Mouse (Mus musculus) left cerebral cortex, postnatal 25 days (tissue): ENCODE measurements at regions not wholly inside any gene's neighbourhood (a gene's known extent, or its start where the extent isn't known, plus 50 kb on each side); places are given as distances from the start of the nearest gene placed in this dataset.

ENCODE experiments used
- DNase-seq, 2 experiments: peaks; one replicate each; pipeline ENCODE4 v3.0.0; 2022; ENCODE audit warnings: low spot score in 2 of 2, mixed read lengths in 1 of 2
- intact Hi-C: fragments of 180-260 bp; cut with DNase I; formaldehyde crosslinking; loops from one replicate; pipeline ENCODE4 v1.15.1; 2025

GRCm38 (mm10) chr3:38146663-38147062 is 338.0 kb downstream of the Ankrd50 start:
- no peak for DNase-seq
- intact Hi-C loops = no loop called here

GRCm38 (mm10) chr3:38145444-38145843 is 339.2 kb downstream of the Ankrd50 start:
- intact Hi-C loops = no loop called here
- DNase-seq = no peak

GRCm38 (mm10) chr3:38144650-38145049 is 340.0 kb downstream of the Ankrd50 start:
- intact Hi-C loops = no loop called here
- DNase-seq = no peak

DNA sequence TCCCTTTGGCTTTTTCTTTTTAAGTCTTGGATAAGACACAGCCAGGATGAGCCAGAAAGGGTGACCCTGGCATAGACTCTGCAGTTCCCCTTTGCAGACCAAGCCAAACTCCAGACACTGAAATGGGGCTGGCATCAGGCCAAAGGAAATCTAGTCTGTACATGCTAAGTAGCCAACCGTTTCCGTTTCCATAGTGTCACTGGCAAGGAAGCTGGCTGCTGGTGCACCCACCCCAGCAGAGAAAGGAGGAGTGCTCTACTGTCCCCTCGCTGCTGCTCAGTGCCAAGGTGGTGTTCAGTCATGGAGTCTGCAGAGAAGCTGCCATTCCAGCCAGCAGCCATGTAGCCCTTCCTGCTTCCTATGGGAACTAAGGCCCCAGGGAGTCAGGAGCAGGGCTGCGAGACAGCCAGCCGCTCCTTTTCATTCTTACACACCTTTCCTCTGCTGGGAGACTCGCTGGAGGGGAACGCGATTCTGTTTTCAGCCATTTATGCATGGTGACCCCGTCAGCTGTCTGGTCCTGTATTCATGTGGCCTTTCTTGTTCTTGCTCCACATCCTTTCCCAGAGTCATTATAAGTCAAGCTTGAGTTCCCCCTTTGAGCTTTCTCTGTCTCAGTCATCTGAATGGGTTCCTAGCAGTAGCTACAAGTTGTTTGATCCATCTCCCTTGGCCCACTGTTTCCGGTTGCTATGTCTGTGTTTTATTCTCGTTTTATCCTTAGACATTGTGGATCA is 341.3 kb downstream of the Ankrd50 start:
- DNase-seq = peak; percentile 71 to 76
- intact Hi-C loops = no loop called here

DNA sequence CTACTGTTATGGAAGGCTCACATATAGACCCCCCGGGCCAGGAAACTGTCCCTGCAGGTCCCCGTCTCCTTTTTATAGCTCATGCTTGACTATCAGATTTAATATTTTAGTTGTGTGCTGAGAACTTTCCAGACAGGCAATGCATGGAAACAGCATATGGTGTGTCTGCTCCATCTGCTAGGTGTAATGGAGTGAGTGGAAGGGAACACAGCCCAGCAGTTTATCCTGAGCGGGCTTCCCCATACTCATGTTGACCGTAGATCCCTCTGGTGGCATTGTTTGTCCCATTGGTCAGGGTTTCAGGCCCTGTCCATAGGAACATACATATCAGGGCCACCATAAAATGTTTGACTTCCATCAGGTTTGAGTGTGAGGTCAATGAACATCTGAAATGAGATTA is 345.3 kb downstream of the Ankrd50 start:
- peak; percentile 52 to 54 for DNase-seq
- intact Hi-C loops = no loop called here

- intact Hi-C loops = no loop called here
- no peak for DNase-seq
These were observed 346.6 kb downstream of the Ankrd50 start for GRCm38 (mm10) chr3:38138014-38138413.

GRCm38 (mm10) chr3:38135808-38136214 is 348.8 kb downstream of the Ankrd50 start:
- DNase-seq = no peak
- intact Hi-C loops = no loop called here

GRCm38 (mm10) chr3:38134425-38134824 is 350.2 kb downstream of the Ankrd50 start:
- DNase-seq = no peak
- intact Hi-C loops = no loop called here

- no peak for DNase-seq
- intact Hi-C loops = no loop called here
These were observed 352.8 kb downstream of the Ankrd50 start for GRCm38 (mm10) chr3:38131887-38132220.

DNA sequence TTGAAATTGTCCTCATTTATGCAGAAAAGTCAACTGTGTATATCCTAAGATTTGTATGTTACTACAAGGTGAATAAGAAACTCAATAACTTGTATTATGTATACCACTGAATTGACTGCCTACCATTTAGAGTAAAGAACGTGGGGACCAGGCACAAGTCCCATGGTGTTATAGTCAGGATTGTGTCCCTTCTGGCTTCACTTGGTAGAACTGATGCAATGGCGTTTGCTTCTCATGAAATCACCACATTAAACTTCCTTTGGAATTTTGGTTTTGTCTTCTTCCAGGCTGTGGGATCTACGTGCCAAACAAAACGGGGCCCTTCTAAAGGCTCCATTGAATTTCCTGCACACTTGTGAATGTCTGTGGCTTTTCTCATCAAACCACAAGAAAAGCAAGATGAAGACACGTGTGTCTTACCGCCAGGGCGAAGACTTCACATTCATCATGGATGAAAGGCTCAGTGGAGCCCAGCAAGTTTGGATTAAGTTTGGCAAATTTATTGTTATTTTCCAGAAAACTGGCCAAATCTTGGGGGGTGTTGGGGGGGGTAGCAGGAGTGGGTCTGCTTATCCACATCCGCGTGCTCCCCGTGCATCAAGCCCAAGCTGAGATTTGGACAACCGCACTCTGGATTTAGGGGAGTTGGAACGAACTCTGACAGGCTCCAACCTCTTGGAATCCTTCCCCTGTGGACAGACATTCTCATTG is 353.3 kb downstream of the Ankrd50 start:
- intact Hi-C loops = no loop called here
- DNase-seq = no peak

DNA sequence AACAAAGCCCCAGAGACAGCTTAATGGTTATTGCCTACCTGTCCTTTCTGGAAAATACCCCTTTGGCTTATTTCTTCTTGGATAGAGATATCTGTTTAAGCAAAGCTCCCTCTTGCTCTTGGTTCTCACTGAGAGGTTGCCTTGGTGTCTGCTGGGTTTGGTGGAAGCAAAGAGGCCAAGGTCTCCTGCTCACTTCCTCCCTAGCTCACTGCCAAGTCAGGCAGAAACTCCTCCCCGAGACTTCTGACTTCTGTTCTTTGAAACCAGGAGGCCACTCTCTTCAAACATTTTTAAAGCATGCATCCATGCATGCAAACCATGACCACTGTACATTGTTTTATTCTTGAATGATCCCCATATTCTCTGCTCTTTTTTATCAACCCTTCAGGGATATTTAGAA is 354.6 kb downstream of the Ankrd50 start:
- intact Hi-C loops = no loop called here
- DNase-seq = no peak

- intact Hi-C loops = no loop called here
- DNase-seq = no peak
These were observed 355.5 kb downstream of the Ankrd50 start for GRCm38 (mm10) chr3:38129167-38129500.

GRCm38 (mm10) chr3:38128486-38129166 is 356.0 kb downstream of the Ankrd50 start:
- no peak for DNase-seq
- intact Hi-C loops = no loop called here

DNA sequence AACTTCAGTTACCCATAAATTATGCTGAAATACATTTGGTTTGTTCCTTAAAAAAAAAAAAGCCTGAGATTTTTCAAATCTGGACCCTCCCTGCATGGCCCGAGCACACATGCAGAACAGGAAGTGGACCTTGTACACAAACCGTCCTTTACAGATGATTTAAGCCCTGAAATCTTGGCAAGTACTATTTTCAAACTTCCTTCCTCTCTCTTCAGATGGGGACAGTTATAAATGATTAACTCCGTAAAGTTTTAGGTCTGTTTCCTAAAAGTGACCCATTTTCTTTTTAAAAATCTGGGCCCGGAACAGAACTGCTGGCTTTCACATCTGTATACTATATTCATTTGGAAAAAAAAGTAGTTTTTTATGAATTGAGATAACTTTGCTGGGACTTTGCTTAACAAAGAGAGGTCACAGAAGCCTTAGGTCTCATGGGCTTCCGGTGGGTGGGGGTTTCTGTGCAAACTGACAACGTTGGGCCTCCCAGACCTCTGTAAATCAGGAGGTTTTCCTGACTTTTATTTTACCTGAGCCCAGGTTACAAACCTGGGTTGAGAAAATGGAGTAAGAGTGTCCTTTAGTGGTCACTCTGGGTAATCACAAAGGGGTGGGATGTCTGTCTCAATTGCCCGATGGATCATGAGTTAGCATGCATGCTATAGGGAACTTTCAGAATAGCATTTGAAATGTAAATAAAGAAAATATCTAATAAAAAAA is 368.4 kb downstream of the Ankrd50 start:
- DNase-seq = no peak
- intact Hi-C loops = loop anchor here (10.0 kb wide), 1 partner anchor 641 kb away; no protein-coding TSS in a partner anchor

- intact Hi-C loops = loop anchor here (10.0 kb wide), 1 partner anchor 638 kb away; no protein-coding TSS in a partner anchor
- DNase-seq = no peak
These were observed 372.1 kb downstream of the Ankrd50 start for GRCm38 (mm10) chr3:38112568-38112967.

DNA sequence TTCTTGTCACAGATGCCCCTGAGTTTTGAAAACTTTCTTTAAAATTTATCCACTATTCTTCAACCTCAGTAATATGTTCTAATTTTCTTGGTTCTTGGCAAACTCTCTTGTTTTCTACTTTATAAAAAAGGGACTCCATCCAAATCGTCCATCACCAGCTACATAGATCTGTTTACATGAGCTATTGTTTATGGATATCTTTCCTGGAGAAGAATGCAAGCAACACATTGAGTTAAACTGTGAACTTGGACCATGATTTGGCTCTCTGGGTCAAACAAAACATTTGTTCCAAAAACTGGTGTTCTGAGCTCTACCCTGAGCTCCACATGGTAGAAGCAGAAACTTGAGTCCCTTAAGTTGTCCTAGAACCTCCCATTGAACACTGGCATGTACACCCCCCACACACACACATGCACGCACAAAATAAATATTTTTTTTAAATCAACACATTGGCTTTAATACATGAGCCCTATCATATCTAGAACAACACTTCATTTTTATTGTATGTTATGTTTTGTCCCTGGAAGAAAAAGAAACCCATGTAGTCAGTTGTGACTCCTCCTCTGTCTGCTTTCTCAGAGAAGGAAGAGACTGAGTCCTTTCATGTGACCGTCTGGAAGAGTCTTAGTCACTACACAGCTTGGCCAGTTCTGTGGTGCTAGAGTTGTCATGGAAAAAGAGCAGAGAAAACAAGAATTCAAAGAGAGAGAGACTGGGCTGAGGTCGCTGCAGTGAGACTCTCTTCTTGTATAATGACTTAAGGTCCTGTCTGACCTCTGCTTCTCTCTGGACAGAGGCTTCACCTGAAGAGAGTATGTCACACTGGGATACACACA is 379.4 kb downstream of the Ankrd50 start:
- intact Hi-C loops = no loop called here
- no peak for DNase-seq

GRCm38 (mm10) chr3:38104418-38104817 is 380.1 kb upstream of the Gm5148 start:
- intact Hi-C loops = no loop called here
- DNase-seq = no peak

DNA sequence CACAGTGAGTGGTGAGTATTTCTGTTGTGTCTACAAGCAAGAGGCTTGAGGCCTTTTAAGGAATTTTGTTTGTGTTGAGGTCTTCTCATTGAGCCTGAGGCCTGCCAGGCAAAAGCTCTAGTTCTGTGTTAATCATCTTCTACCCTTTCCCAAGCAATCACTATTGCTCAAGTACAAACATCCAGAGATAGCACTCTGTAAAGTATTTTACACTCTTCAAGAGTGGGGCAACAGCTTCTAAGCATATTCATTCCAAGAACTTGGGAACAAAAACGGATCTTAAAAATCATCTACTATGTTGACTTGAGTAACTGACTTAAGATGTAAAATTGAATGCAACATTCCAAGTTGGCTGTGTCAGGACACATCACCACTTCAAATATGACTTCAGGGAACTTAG is 378.7 kb upstream of the Gm5148 start:
- intact Hi-C loops = no loop called here
- DNase-seq = no peak

GRCm38 (mm10) chr3:38102181-38102580 is 377.9 kb upstream of the Gm5148 start:
- no peak for DNase-seq
- intact Hi-C loops = no loop called here
